Mouse (Mus musculus) E14TG2a.4 (cell line): ENCODE measurements around the gene 1700028J19Rik.
"Not testable (repeated sequence)": the region's sequence is repeated elsewhere in the genome, so short reads cannot be mapped to it uniquely, and the experiment has no call there.

Experiments used
- CTCF ChIP-seq: conservative IDR thresholded peaks from 2 replicates; pipeline ENCODE4 v1.5.1; 2014; ENCODE audit warnings: low read length
- NANOG ChIP-seq: IDR thresholded peaks from 2 replicates; pipeline ENCODE4 v1.6.1; 2014; ENCODE audit warnings: borderline replicate concordance, low read length, mixed read lengths

DNA sequence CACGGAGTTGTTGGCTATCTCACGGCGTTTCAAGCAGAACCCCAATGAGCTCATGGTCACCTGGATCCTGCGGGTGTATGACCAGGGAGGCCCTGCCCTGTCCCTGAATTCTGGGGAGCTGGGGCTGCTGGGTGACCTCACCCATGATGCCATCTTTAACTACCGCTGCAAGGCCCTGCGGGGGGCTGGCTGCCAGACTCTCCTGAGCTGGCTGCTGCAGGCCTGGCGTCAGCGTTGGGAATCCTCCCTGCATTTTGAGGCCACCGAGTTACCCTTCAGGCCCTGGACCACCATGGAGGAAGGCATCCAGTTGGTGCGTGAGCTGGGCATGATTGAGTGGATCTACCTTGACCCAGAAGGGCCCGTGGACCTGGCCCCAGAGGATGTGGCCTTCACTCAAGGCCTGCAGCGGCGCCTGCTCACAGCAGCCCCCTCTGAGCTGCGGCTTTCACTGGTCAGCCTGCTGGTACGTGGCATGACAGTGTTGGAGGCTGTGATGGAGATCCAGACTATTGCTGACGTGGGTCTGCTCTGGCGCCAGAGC lies 4.3 kb upstream of the 1700028J19Rik start:
- TF ChIP-seq NANOG, CTCF: not testable (repeated sequence)
